Mouse (Mus musculus) liver, embryonic 14.5 days (tissue): ENCODE results near the gene Ltbp1.
"Not testable (repeated sequence)": the region's sequence is repeated elsewhere in the genome, so short reads cannot be mapped to it uniquely, and the experiment has no call there.

Source experiments
- CTCF ChIP-seq: IDR thresholded peaks from 2 replicates; pipeline ENCODE4 v1.5.1; 2016; ENCODE audit warnings: antibody characterized with exemption, low read depth, control low read depth
- EP300 ChIP-seq: IDR thresholded peaks from 2 replicates; pipeline ENCODE4 v1.6.1; 2016; ENCODE audit warnings: antibody characterized with exemption, low read depth

GRCm38 (mm10) chr17:75142845-75143244, 137.5 kb downstream of the Ltbp1 start:
- TF ChIP-seq CTCF: not testable (repeated sequence)
- peak; percentile 68 for TF ChIP-seq EP300
